Mouse (Mus musculus): ENCODE measurements around the gene Itpkb.

DNA sequence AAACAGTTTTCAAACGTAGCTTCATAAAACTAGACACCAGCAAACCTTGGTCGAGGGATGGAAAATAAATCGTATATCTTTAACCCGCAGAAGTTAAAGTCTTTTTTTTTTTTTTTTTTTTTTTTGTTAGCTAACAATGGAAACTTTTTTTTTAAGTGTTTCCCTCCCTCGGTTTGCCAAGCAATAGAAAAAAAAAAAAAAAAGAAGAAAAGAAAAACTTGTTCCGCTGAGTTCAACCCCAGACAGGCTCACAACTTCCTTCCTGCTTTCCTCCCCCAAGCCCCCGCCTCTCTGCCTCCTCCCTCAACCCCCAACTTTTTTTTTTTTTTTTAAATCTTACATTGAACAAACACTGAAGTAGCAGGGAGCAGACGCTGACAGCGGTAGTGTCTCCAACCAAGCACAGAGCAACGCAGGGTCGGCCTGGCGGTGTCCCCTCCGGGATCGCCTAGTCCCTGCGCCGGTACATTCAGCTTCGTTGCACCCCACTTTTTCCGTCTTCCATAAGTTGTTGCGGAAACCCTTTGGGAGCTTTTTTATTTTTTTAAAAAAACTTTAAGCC is at the start of gene Itpkb:
- TF ChIP-seq CTCF (IDR thresholded peaks at IDR 0.05; ENCODE audit: control insufficient read depth, insufficient read depth, low read length) (no peak), POLR2A (IDR thresholded peaks at IDR 0.05; ENCODE audit: borderline replicate concordance, control insufficient read depth, low read depth, low read length) (peak; percentile 97)
